Mouse (Mus musculus): ENCODE data around the gene Gdpd5. TPM values are rescaled to one million over a fixed set of nuclear protein-coding genes. Genes with fewer than 3 reads are reported as not detected.
"Not testable (repeated sequence)": the region's sequence is repeated elsewhere in the genome, so short reads cannot be mapped to it uniquely, and the experiment has no call there.

The Gdpd5 gene
- polyA plus RNA-seq, 1 experiment from 2014 or later: 23.5 TPM

DNA sequence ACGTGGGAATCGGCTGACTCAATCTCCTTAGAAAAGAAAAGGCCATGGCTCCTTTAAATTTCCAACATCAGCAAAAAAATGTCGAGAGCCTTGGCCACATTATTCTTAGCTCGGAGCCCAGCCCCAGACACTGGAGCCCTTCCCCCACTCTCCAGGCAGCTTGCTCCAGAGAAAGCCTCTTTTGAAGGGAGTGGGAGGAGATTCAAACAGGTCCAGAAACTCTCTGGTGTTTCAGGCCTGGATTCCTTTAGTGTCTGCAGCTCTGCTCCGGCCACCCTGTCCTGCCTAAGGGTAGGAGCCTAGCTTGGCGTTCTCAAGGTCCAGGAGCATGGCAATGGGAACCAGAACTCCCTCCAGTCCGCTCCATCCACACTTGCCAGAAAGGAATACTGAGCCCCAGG lies 25.5 kb upstream of the Gdpd5 start:
- WGBS: 7% methylated on average over 7 of the region's 7 CpGs
- Histone ChIP-seq H3K9me3 (replicated peaks) (no peaks in the 10 kb centered on the region), H3K27me3 (ENCODE audit: low read depth, poor library complexity, severe bottlenecking) (no peaks in the 10 kb centered on the region; the same call in 1 of the 2 replicates), H3K4me1 (peaks cover 90% of the 10 kb centered on the region), H3K4me3 (peak overlapping the region; percentile 38), H3K36me3 (no peaks in the 10 kb centered on the region; the same call in 1 of the 2 replicates), H3K27ac (replicated peaks) (peak overlapping the region; percentile 97)
- DNase-seq (ENCODE audit: low spot score): peak; percentile 82

DNA sequence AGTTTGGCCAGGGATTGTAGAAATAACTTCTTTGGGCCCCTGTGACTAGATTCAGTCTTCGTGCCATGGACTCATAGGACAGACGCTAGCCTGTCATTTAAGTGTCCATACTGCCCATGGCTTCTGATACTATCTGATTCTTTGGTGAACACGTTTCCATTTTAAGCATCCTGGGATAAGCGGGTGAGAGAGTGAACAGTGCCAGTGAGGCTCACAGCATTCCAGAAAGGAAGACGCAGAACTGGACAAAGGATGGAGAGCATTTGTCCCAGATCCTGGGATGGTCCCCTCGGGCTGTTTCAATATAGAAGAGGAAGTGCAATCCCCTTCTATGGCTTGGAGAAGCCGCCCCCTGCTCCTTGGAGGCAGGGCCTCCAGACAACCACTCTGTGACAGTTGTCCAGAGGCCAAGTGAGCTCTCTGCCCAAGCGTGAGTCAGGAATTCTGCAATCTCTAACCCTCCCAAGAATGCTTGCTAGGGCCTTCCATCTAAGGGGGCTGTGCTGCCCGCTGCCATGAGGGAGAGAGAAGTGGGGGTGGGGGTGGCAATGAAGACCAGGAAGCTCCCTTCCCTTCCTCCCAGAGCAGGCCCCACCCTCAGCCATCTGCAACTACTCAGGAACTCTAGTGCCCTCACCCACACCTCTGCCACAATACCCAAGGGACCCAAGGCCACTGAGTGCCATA lies 24.8 kb upstream of the Gdpd5 start:
- 32% methylated on average over 9 of the region's 9 CpGs for WGBS
- no peak for DNase-seq (ENCODE audit: low spot score)
- Histone ChIP-seq H3K27me3 (ENCODE audit: low read depth, poor library complexity, severe bottlenecking) (no peaks in the 10 kb centered on the region; the same call in 1 of the 2 replicates), H3K9me3 (replicated peaks) (no peaks in the 10 kb centered on the region), H3K4me3 (peak overlapping the region; percentile 38; the same call in 1 of the 2 replicates), H3K27ac (replicated peaks) (peak overlapping the region; percentile 97), H3K4me1 (peaks cover 90% of the 10 kb centered on the region), H3K36me3 (no peaks in the 10 kb centered on the region)

DNA sequence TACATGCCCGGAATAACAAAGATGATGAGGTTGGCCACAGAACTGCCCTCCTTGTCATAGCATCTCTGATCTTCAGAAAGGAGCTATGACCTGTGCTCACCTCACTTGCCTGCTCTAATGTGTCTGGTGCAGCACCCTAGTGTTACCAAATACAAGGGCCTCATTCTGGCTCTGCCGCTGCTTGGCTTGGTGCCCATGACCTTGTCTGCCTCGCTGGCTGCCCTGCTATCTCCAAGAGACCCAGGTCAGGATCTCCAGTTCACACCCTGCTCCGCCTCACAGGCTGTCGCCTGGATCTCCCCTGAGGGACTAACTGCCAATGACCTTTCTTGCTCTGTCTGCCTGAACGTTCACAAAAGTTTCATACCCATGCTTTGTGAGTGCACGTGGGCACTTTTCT lies 24.0 kb upstream of the Gdpd5 start:
- H3K27me3 ChIP-seq (ENCODE audit: low read depth, poor library complexity, severe bottlenecking): no peaks in the 10 kb centered on the region; the same call in 1 of the 2 replicates
- H3K36me3 ChIP-seq: no peaks in the 10 kb centered on the region
- peaks cover 86% of the 10 kb centered on the region for H3K4me1 ChIP-seq
- 79% methylated on average over 7 of the region's 7 CpGs for WGBS
- peak overlapping the region; percentile 97 for H3K27ac ChIP-seq (replicated peaks)
- no peaks in the 10 kb centered on the region for H3K9me3 ChIP-seq (replicated peaks)
- H3K4me3 ChIP-seq: no peak overlapping the region
- DNase-seq (ENCODE audit: low spot score): no peak

DNA sequence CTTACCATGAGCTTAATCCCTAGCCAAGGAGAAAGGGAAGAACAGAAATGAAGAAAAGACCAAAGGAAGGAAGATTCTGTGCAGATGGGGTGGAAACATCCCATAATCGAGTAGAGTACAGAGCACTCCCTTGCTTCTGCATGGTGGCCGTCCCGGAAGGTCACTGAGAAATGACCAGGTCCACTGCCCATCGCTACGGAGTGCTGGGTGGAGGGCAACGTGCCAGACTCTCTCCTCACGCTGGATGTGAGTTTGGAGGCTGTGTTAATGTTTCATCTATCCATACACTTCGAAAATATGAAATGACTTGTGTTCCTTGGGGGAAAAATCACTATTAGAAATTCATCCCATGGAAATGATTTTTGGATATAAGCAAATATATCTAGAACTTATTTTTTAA lies 22.8 kb upstream of the Gdpd5 start:
- Histone ChIP-seq H3K27me3 (ENCODE audit: low read depth, poor library complexity, severe bottlenecking) (no peaks in the 10 kb centered on the region; the same call in 1 of the 2 replicates), H3K36me3 (no peaks in the 10 kb centered on the region), H3K27ac (replicated peaks) (0 out of 2 replicates have a peak overlapping the region, but pooled peaks have one; percentile 14), H3K9me3 (replicated peaks) (0 out of 2 replicates have a peak, but pooled peaks cover 5% of the 10 kb centered on the region), H3K4me3 (no peak overlapping the region), H3K4me1 (peaks cover 74% of the 10 kb centered on the region)
- WGBS: 89% methylated on average over 8 of the region's 8 CpGs
- DNase-seq (ENCODE audit: low spot score): no peak

DNA sequence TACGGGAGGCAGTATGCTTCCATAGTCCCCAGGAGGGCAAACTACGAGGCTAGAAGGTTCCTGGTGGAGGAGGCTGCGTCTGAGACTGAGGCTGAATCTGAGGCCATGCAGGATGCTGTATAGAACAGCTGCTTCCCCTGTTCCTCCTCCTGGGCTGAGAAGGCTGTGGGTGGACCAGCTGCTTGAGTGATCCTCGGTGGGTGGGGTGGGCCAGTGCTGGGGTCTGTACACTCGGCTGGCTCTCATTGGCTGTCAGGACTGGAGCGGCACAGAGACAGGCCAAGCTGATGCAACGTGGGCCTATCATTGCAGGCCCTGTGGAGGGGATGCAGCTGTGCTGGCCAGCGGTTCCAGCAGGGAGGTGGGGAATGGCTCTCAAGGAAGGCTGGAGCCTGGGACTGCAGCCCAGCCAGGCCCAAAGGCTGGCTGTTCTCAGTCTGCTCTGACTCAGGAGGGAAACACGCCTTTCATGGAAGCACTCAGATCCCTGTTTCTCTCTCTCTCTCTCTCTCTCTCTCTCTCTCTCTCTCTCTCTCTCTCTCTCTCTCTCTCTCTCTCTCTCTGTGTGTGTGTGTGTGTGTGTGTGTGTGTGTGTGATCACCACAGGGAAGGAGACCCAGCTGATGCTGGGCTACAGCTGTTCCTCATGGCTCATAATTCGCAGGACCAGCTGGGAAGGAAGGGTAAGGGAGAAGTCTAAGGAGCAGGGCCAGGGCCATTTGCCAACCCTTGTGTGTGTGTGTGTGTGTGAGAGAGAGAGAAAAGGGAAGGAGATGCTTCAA lies 21.0 kb upstream of the Gdpd5 start:
- Histone ChIP-seq H3K4me3 (peak overlapping the region; percentile 38), H3K27ac (replicated peaks) (peak overlapping the region; percentile 95), H3K36me3 (no peaks in the 10 kb centered on the region), H3K27me3 (ENCODE audit: low read depth, poor library complexity, severe bottlenecking) (no peaks in the 10 kb centered on the region), H3K9me3 (replicated peaks) (0 out of 2 replicates have a peak, but pooled peaks cover 6% of the 10 kb centered on the region), H3K4me1 (peaks cover 59% of the 10 kb centered on the region)
- DNase-seq (ENCODE audit: low spot score): peak; percentile 93
- 9% methylated on average over 10 of the region's 10 CpGs for WGBS

DNA sequence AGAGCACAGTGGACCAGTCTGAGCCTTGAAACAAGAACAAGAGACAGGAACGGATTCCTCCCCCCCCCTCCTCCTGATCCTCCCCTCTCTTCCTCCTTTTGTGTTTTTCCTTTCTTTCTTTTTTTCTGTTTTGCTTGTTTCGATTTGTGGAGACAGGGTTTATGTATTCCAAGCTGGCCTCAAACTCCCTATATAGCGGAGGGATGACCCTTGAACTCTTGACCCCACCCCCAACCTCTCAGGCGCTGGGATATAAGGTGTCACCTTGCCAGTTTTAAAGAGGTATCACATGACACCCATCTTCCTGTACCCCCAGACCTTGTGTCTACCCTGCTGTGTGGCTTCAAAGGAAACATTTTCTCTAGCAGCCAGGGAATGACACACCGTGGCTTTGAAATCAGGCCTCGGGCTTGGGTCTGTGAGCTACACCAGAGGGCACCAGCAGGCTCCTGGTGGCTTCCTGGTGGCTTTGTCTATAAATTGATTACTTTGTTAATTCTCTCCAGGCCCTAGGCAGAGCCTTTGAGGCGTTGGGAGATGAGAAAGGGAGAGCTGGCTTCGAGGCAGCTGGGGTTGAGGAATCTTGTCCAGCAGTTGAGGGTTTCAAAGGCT lies 20.3 kb upstream of the Gdpd5 start:
- Histone ChIP-seq H3K9me3 (replicated peaks) (0 out of 2 replicates have a peak, but pooled peaks cover 6% of the 10 kb centered on the region), H3K4me1 (peaks cover 52% of the 10 kb centered on the region), H3K27me3 (ENCODE audit: low read depth, poor library complexity, severe bottlenecking) (no peaks in the 10 kb centered on the region), H3K27ac (replicated peaks) (peak overlapping the region; percentile 95), H3K36me3 (no peaks in the 10 kb centered on the region), H3K4me3 (peak overlapping the region; percentile 38)
- WGBS: 15% methylated on average over 8 of the region's 8 CpGs
- DNase-seq (ENCODE audit: low spot score): peak; percentile 51

DNA sequence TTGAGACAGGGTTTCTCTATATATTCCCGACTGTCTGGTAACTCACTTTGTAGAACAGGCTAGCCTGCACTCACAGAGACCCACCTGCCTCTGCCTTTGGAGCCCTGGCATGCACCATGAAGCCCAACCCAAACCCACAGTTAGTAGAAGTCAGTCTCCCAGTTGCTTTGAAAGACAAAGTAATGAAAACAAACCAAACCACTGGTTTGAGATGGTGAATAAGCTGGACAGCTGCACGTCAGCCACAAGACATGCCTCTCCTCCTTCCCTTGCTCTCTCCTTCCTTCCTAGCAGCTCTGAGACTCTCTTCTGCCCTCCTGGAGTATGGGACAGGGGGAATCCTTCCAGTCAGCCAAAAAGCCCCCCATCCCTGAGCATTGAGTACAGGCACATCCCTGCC lies 19.1 kb upstream of the Gdpd5 start:
- H3K27ac ChIP-seq (replicated peaks): 0 out of 2 replicates have a peak overlapping the region, but pooled peaks have one; percentile 95
- no peaks in the 10 kb centered on the region for H3K36me3 ChIP-seq
- H3K27me3 ChIP-seq (ENCODE audit: low read depth, poor library complexity, severe bottlenecking): 0 out of 2 replicates have a peak, but pooled peaks cover 8% of the 10 kb centered on the region
- H3K4me1 ChIP-seq: peaks cover 45% of the 10 kb centered on the region
- 82% methylated on average over 2 of the region's 2 CpGs for WGBS
- H3K9me3 ChIP-seq (replicated peaks): 0 out of 2 replicates have a peak, but pooled peaks cover 6% of the 10 kb centered on the region
- H3K4me3 ChIP-seq: no peak overlapping the region
- DNase-seq (ENCODE audit: low spot score): no peak

DNA sequence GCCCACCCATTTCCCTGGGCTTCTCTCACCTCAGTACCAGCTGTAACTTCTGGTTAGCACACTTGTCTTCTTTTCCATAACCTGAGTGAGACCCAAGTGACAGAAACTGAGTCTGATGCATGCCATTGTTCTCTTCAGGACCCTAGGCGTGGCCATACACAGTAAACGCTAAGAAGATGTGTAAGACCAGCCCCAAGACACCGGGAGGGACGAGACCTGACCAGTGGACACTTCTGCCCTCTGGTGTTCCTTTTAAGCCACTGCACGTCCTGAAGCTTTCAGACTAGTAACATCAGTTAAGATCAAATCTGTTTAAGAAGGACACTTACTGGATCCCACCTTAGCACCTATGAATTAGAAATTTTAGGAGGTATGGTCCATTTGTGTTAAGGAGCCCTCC lies 16.1 kb upstream of the Gdpd5 start:
- Histone ChIP-seq H3K4me1 (peaks cover 27% of the 10 kb centered on the region), H3K4me3 (no peak overlapping the region), H3K9me3 (replicated peaks) (0 out of 2 replicates have a peak, but pooled peaks cover 6% of the 10 kb centered on the region), H3K36me3 (no peaks in the 10 kb centered on the region), H3K27me3 (ENCODE audit: low read depth, poor library complexity, severe bottlenecking) (0 out of 2 replicates have a peak, but pooled peaks cover 8% of the 10 kb centered on the region), H3K27ac (replicated peaks) (peak overlapping the region; percentile 18; the same call in 1 of the 2 replicates)
- peak; percentile 75 for DNase-seq (ENCODE audit: low spot score)
- WGBS: under 1% methylated on average over 5 of the region's 5 CpGs

DNA sequence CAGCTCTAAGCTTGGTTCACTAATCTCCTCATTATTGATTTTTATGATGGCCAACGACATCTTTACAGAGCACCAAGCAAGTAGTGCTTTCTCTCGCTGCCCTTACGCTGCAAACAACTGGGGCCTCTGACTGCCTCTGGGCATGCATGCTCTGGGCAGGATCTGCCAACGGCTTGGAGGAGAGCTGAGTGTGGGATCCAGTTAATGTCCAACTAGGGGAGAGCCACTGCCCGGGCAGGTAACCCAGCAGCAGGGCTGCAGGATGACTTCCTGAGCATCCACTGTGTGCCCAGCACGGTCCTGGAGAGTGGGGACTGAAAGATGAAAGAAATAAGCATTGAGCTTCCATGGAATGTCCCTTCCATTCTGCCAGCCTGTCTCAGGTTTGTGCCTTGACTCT lies 14.5 kb upstream of the Gdpd5 start:
- H3K4me3 ChIP-seq: no peak overlapping the region
- H3K4me1 ChIP-seq: peaks cover 10% of the 10 kb centered on the region; the same call in 1 of the 2 replicates
- WGBS: 79% methylated on average over 6 of the region's 6 CpGs
- 0 out of 2 replicates have a peak, but pooled peaks cover 6% of the 10 kb centered on the region for H3K9me3 ChIP-seq (replicated peaks)
- DNase-seq (ENCODE audit: low spot score): no peak
- H3K27ac ChIP-seq (replicated peaks): peak overlapping the region; percentile 30
- H3K27me3 ChIP-seq (ENCODE audit: low read depth, poor library complexity, severe bottlenecking): 0 out of 2 replicates have a peak, but pooled peaks cover 8% of the 10 kb centered on the region
- H3K36me3 ChIP-seq: no peaks in the 10 kb centered on the region

DNA sequence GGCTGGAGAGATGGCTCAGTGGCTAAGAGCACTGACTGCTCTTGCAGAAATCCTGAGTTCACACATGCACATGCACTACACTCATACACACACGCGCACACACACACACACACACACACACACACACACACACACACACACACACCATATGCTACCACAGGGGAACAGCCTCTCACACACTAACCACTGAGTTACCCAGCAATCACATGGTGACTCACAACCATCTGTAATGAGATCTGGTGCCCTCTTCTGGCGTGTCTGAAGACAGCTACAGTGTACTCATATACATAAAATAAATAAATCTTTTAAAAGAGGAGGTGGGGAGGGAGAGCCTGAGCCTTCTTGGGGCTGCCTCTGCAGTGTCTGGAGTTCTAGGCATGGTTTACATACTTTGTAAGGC lies 6.9 kb upstream of the Gdpd5 start:
- peaks cover 11% of the 10 kb centered on the region for H3K4me1 ChIP-seq
- not testable (repeated sequence) for H3K4me3 ChIP-seq; H3K27ac ChIP-seq (replicated peaks); H3K9me3 ChIP-seq (replicated peaks); H3K27me3 ChIP-seq (ENCODE audit: low read depth, poor library complexity, severe bottlenecking); H3K36me3 ChIP-seq; DNase-seq (ENCODE audit: low spot score)
- WGBS: 71% methylated on average over 3 of the region's 3 CpGs

DNA sequence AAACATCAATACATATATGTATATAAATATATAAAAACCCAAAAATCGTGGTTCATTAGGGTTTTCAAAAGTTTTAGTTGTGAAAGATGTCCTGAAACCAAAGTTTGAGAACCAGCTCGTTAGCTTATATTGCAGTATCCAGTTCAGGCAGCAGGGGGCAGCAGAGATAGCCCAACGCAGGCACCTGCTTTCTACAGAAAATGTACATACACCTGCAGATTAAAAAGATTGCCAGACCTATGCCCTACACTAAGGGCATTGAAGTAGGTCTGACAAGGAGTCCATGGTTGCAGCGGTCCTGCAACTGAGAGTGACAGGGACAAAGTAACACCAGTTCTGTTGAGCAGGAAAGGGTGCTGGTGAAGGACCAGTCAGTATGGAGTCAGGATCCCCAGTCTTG lies 5.8 kb upstream of the Gdpd5 start:
- peaks cover 21% of the 10 kb centered on the region for H3K4me1 ChIP-seq
- H3K36me3 ChIP-seq: no peaks in the 10 kb centered on the region
- H3K9me3 ChIP-seq (replicated peaks): no peaks in the 10 kb centered on the region
- 7% methylated on average over 4 of the region's 4 CpGs for WGBS
- no peak overlapping the region for H3K27ac ChIP-seq (replicated peaks)
- DNase-seq (ENCODE audit: low spot score): peak; percentile 64
- H3K4me3 ChIP-seq: no peak overlapping the region
- H3K27me3 ChIP-seq (ENCODE audit: low read depth, poor library complexity, severe bottlenecking): 0 out of 2 replicates have a peak, but pooled peaks cover 5% of the 10 kb centered on the region

DNA sequence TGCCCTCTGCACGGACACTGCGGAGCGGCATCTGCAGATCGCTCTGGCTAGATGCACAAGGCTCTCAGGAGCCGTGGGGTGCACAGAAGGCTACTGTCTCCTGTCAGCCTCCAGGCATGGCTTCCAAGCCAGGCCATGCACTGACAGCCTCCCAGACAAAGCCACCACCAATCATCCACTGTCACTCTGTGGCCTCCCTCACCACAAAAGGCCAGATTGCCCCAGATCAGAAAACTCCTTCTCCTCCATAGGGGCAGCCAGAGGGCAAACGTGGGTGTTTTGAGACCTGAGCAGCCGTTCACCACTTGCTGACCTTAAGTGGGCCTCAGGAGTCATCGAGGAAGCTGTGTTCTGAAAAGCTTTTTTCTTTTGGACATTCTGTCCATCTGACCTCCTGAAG lies 2.3 kb upstream of the Gdpd5 start:
- Histone ChIP-seq H3K27ac (replicated peaks) (peak overlapping the region; percentile 10), H3K4me1 (peaks cover 55% of the 10 kb centered on the region), H3K27me3 (ENCODE audit: low read depth, poor library complexity, severe bottlenecking) (peaks cover 25% of the 10 kb centered on the region), H3K4me3 (no peak overlapping the region), H3K36me3 (no peaks in the 10 kb centered on the region), H3K9me3 (replicated peaks) (no peaks in the 10 kb centered on the region)
- 71% methylated on average over 8 of the region's 8 CpGs for WGBS
- no peak for DNase-seq (ENCODE audit: low spot score)
